Comparison of ENCODE assay signal across 9 mouse cellular contexts in the genomic region with DNA sequence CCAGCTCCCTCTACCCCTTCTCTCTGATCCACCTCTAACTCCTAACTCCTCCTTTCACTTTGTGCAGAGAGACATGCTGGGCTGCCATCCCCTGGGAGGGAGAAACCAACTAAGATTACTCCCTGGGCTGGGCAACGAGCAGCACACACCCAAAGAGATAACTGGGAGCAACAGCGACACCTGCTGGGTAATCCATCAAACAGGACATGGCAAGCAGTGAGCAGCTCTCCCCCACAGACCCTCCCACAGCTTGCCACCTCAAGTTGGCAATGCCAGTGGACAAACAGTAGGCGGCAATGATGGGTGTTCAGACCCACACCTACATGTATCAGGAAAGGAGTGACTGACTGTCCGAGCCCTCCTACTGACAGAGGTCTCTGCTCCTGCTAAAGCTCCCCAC. TPM values are rescaled to one million over a fixed set of nuclear protein-coding genes. Genes with fewer than 3 reads are reported as not detected.
DNase-seq lines count a peak whose midpoint lies in the region; ATAC-seq and TF ChIP-seq lines count a peak whose summit lies in the region.
"Had no signal": no experiment of that assay in that cellular context is flagged by ENCODE, and none has a peak within 500 bp of the region (broad histone marks: within the 10 kb centered on the region; RNA-seq: fewer than 3 reads in every experiment).

No protein-coding gene starts in this region.

- TF ChIP-seq POLR2A in ES-Bruce4 (IDR thresholded peaks at IDR 0.05; ENCODE audit: insufficient read depth, low read length): no peak

- H3K36me3 ChIP-seq in ES-Bruce4 (ENCODE audit: control insufficient read depth, insufficient read depth, low read length, poor library complexity, severe bottlenecking): no peaks in the 10 kb centered on the region
- H3K36me3 ChIP-seq: heart, embryonic 13.5 days; neural tube, embryonic 12.5 days had no signal

- no peak for TF ChIP-seq EP300 in ES-Bruce4 (IDR thresholded peaks at IDR 0.05; ENCODE audit: insufficient read depth, low read depth, low read length)

- H3K27ac ChIP-seq in ES-Bruce4 (ENCODE audit: insufficient read depth, low read length): no peak overlapping the region
- H3K27ac ChIP-seq: heart, embryonic 13.5 days; neural tube, embryonic 12.5 days had no signal

- peak; percentile 76 for ATAC-seq in erythroblast, adult 5-6 weeks (replicated peaks; ENCODE audit: low FRiP score, poor library complexity, severe bottlenecking)

- no peak overlapping the region for H3K9ac ChIP-seq in ES-Bruce4 (ENCODE audit: low read depth, poor library complexity, severe bottlenecking)
- H3K9ac ChIP-seq: heart, embryonic 13.5 days; neural tube, embryonic 12.5 days had no signal

- H3K4me3 ChIP-seq in ES-Bruce4 (ENCODE audit: low read depth, low read length): no peak overlapping the region
- H3K4me3 ChIP-seq: heart, embryonic 13.5 days; neural tube, embryonic 12.5 days had no signal

- peaks cover 2% of the 10 kb centered on the region for H3K4me1 ChIP-seq in ES-Bruce4 (ENCODE audit: control insufficient read depth, insufficient read depth, low read length)

- no peaks in the 10 kb centered on the region for H3K9me3 ChIP-seq in ES-Bruce4 (replicated peaks; ENCODE audit: control insufficient read depth, insufficient read depth, low read length, poor library complexity, severe bottlenecking)
- H3K9me3 ChIP-seq: heart, embryonic 13.5 days; neural tube, embryonic 12.5 days had no signal

- DNase-seq in layer of hippocampus, adult 18-20 months (ENCODE audit: low spot score in 2 of 2): peak; percentile 14 to 49
- DNase-seq in layer of hippocampus, adult 9-11 months: no peak
- DNase-seq in ZHBTc4 (ENCODE audit: low read depth, low spot score): peak; percentile 73
- peak; percentile 26 to 31 for DNase-seq in left cerebral cortex, postnatal 36 days (ENCODE audit: low spot score in 2 of 2)
- DNase-seq in right cerebral cortex, adult 2 months (ENCODE audit: low spot score in 2 of 2): peak; percentile 33 to 60

- intact Hi-C loops in left cerebral cortex, postnatal 36 days (cut with DNase I): no loop called here

- peak; percentile 82 for TF ChIP-seq CTCF in ES-Bruce4 (IDR thresholded peaks at IDR 0.05; ENCODE audit: low read depth, low read length)

- no peaks in the 10 kb centered on the region for H3K27me3 ChIP-seq in ES-Bruce4 (ENCODE audit: control insufficient read depth, insufficient read depth, low read length, poor library complexity, severe bottlenecking)

RNA-seq across cellular contexts. Expression of a gene that starts 4.9 kb away (rescaled TPM):
- under 1 TPM in 1 of 2 experiments, not detected in 1; 0.41 TPM for total RNA-seq in layer of hippocampus, adult 18-20 months (2021)
- polyA plus RNA-seq in ES-Bruce4 (2011; ENCODE audit: insufficient read depth, insufficient read length, low read depth, missing spikeins): 4.6 and 6.8 TPM in 2 replicates
- total RNA-seq in erythroblast, adult 5-6 weeks (2015; ENCODE audit: low replicate concordance): not detected in 2 replicates
- not detected in 2 replicates for total RNA-seq in erythroblast, adult 5-6 weeks (2017; ENCODE audit: low replicate concordance)
- total RNA-seq in left cerebral cortex, postnatal 36 days (2021): under 1 TPM; 0.22 to 0.45 TPM

RNA-seq across cellular contexts. Expression of a gene that starts 44.4 kb away (rescaled TPM):
- 1 to 10 TPM; 7.6 to 8.5 TPM for total RNA-seq in layer of hippocampus, adult 18-20 months (2021)
- polyA plus RNA-seq in ES-Bruce4 (2011; ENCODE audit: insufficient read depth, insufficient read length, low read depth, missing spikeins): 10.2 and 12.5 TPM in 2 replicates
- 0.42 and 2.1 TPM in 2 replicates for total RNA-seq in erythroblast, adult 5-6 weeks (2015; ENCODE audit: low replicate concordance)
- 2.0 and 4.3 TPM in 2 replicates for total RNA-seq in erythroblast, adult 5-6 weeks (2017; ENCODE audit: low replicate concordance)
- total RNA-seq in left cerebral cortex, postnatal 36 days (2021): 10 to 100 TPM in 1 of 2 experiments, 1 to 10 TPM in 1; 6.3 to 11.2 TPM

RNA-seq across cellular contexts. Expression of a gene that starts 52.4 kb away (rescaled TPM):
- total RNA-seq in layer of hippocampus, adult 18-20 months (2021): 10 to 100 TPM; 26.5 to 29.4 TPM
- polyA plus RNA-seq in ES-Bruce4 (2011; ENCODE audit: insufficient read depth, insufficient read length, low read depth, missing spikeins): 11.4 and 15.1 TPM in 2 replicates
- 14.2 and 22.1 TPM in 2 replicates for total RNA-seq in erythroblast, adult 5-6 weeks (2015; ENCODE audit: low replicate concordance)
- 7.4 and 14.2 TPM in 2 replicates for total RNA-seq in erythroblast, adult 5-6 weeks (2017; ENCODE audit: low replicate concordance)
- total RNA-seq in left cerebral cortex, postnatal 36 days (2021): 10 to 100 TPM; 31.0 to 36.5 TPM
